Mouse (Mus musculus) megakaryocyte-erythroid progenitor cell, adult 5 weeks (primary cell): ENCODE data around the gene Bbip1. TPM values are rescaled to one million over a fixed set of nuclear protein-coding genes. Genes with fewer than 3 reads are reported as not detected.

ENCODE experiments used
- polyA plus RNA-seq: library from polyadenylated mRNA; stranded (reverse); fragments of >175 nt; gene quantifications from 2 replicates; pipeline ENCODE4 v1.2.3, GENCODE M21; 2012

Gene Bbip1
- 3.8 and 5.8 TPM in 2 replicates for polyA plus RNA-seq

DNA sequence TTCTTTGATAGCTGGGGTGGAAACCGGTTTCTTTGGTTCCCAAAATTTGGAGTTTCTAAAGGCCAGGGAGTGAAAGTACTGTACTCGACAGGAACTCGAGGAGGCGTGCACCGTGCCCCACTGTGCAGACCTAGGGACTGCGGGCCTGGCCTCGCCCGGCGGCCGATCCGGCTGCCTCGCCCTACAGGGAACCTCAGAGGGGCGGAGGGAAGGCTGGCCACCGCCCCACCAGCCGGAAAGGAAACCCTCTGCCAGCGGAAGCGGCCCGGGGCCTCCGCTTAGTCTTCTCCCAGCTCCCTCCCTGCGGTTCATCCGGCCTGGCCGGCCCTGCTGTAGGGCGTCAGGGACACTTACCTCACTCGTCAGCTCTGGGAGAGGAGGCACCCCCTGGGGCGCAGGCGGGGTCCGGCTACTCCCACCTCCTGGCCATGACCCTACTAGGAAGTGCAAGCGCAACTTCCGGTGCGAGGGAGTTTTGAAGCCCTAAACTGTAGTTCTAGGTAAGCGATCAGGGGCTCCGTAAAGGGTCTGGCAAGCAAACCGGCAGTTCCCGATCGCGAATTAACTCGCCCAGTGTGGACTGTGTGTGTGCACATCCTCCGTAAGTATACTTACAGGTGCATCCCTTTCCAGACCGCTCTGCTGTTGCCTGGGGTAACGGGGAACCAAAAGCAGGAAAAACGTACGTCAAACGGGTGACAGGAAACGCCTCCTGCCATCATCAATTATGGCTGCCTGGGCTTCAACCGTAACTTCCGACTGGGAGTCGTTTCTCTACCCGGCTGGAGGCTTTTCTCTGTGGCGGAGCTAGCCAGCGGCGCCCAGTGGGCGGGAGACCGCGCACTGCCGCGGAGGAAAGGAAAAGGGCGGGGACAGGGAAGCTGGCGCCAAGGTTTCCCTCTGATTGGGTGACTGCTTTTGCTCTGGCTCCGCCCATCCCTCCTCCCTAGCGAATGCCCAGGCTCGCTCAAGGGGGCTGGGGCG, at the start of gene Bbip1, which contains the start of gene Shoc2:
TSS of gene Bbip1 (minus strand) at position 826 of the 984 bp plus-strand sequence.
TSS of gene Shoc2 (plus strand) at position 505 of the 984 bp plus-strand sequence.

DNA sequence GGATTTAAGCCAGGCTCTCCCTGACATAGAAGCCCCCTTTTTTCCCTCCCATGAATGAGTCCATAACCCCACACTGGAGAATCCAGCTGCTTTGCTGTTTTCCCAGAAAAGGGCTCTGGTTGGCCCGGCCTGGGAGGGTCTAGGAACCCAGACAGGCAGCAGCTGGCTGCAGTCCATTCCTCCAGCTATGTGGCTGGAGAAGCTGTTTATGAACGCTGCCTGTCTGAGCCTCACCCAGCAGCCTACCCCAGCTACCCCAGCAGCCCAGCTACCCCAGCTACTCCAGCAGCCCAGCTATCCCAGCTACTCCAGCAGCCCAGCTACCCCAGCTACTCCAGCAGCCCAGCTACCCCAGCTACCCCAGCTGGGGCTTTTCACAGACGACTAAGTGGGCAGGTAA, 52.4 kb downstream of the Bbip1 start, which contains the start of gene Pdcd4:
TSS of gene Pdcd4 (plus strand) at position 171 of the 400 bp plus-strand sequence.

Other genes with a start within 250 kb of the Bbip1 start
- gene Pdcd4, start 52.4 kb downstream of the Bbip1 start, polyA plus RNA-seq = 152 and 182 TPM in 2 replicates
- gene Shoc2, start 321 bp downstream of the Bbip1 start, polyA plus RNA-seq = 2.4 and 3.2 TPM in 2 replicates
- gene Adra2a, start 99.5 kb upstream of the Bbip1 start, polyA plus RNA-seq = 0.34 and 0.80 TPM in 2 replicates